ENCODE assay signal across 8 mouse cellular contexts in the genomic region with DNA sequence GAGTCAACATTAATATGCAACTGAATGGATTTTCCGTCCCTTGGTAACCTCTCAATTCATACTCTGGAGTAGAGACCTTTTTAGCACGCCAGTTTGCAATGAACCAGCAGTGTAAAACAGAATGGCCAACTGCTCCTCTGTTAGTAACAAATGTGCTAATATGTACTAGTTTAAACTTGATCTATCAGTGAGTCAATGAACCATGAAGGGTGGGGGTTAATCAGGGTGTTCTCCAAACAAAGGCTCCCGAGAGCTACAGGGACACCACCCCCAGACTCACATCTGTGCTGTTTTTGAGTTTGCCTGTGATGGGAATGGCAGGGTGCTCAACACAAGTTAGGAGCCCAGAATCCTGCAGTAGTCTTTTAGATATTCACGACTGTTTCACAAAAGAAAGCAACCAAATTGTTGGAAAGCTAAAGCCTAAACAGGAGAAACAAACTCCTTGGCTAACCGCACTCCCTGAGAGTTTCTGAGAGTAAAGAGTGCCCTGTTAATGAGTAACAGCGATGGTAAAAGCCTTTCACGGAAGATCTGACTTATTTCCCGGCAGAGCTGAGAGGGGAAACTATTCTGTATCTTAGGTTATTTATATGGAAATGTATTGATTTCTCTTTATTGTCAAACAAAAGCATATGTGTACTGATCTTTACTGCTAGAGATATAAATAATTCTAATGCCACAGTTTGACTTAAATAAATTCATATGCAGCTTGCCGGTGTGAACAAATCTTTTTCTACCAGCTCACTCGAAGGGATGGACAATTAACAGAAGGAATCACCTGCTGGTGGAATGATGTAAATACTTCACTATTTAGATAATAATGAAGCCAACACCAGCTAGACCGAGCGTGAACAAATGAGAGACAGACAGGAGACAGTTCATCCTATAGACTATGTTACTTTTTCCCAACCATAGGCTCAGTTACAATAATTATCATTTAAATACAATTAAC.
DNase-seq lines count a peak whose midpoint lies in the region; ATAC-seq and TF ChIP-seq lines count a peak whose summit lies in the region.

No protein-coding gene starts in this region.

- TF ChIP-seq CTCF in layer of hippocampus, adult 2 months (conservative IDR thresholded peaks at IDR 0.05): peak; percentile 38

- no peak overlapping the region for H3K9ac ChIP-seq in forebrain, embryonic 15.5 days (replicated peaks)
- no peak overlapping the region for H3K9ac ChIP-seq in stomach, embryonic 14.5 days (replicated peaks; ENCODE audit: low read depth, low read length)

- ATAC-seq in forebrain, embryonic 15.5 days (replicated peaks): peak; percentile 77
- ATAC-seq in stomach, embryonic 14.5 days (ENCODE audit: insufficient number of reproducible peaks, insufficient read depth, low FRiP score, low read depth): peak; percentile 72; the same call in 1 of the 2 replicates

- peaks cover 16% of the 10 kb centered on the region for H3K4me1 ChIP-seq in forebrain, embryonic 15.5 days
- H3K4me1 ChIP-seq in stomach, embryonic 14.5 days (ENCODE audit: control insufficient read depth, insufficient read depth, low read length): no peaks in the 10 kb centered on the region

- H3K4me3 ChIP-seq in layer of hippocampus, adult 2 months: no peak overlapping the region
- no peak overlapping the region for H3K4me3 ChIP-seq in forebrain, embryonic 15.5 days
- H3K4me3 ChIP-seq in stomach, embryonic 14.5 days (ENCODE audit: low read depth, low read length): no peak overlapping the region

- peak; percentile 18 to 20 for DNase-seq in layer of hippocampus, adult 2 months (ENCODE audit: low spot score in 2 of 2)
- DNase-seq in layer of hippocampus, postnatal 25 days (ENCODE audit: extremely low spot score in 1 of 2, low spot score in 1 of 2): no peak
- DNase-seq in kidney, postnatal 14 days: peak; percentile 42
- no peak for DNase-seq in ovary, adult 18-20 months (ENCODE audit: low spot score)
- no peak for DNase-seq in thymus, postnatal 4 days
- no peak for DNase-seq in lung, postnatal 4 days

- 7% methylated on average over 12 of the region's 12 CpGs for WGBS in forebrain, embryonic 15.5 days
- 39% methylated on average over 12 of the region's 12 CpGs for WGBS in stomach, embryonic 14.5 days

- H3K4me2 ChIP-seq in forebrain, embryonic 15.5 days (replicated peaks): no peak overlapping the region; the same call in 1 of the 2 replicates
- peak overlapping the region; percentile 20 for H3K4me2 ChIP-seq in stomach, embryonic 14.5 days (replicated peaks; ENCODE audit: low read depth, low read length)

- H3K27ac ChIP-seq in layer of hippocampus, adult 2 months: no peak overlapping the region
- peak overlapping the region; percentile 27; the same call in 1 of the 2 replicates for H3K27ac ChIP-seq in forebrain, embryonic 15.5 days (replicated peaks)
- peak overlapping the region; percentile 48; the same call in 1 of the 2 replicates for H3K27ac ChIP-seq in stomach, embryonic 14.5 days (ENCODE audit: low read length)

- no peaks in the 10 kb centered on the region for H3K27me3 ChIP-seq in forebrain, embryonic 15.5 days
- no peaks in the 10 kb centered on the region for H3K27me3 ChIP-seq in stomach, embryonic 14.5 days (ENCODE audit: control insufficient read depth, insufficient read depth, low read length)

- no peaks in the 10 kb centered on the region for H3K9me3 ChIP-seq in forebrain, embryonic 15.5 days
- no peaks in the 10 kb centered on the region for H3K9me3 ChIP-seq in stomach, embryonic 14.5 days (ENCODE audit: control insufficient read depth, low read depth, low read length)

- no peaks in the 10 kb centered on the region for H3K36me3 ChIP-seq in forebrain, embryonic 15.5 days
- no peaks in the 10 kb centered on the region for H3K36me3 ChIP-seq in stomach, embryonic 14.5 days (ENCODE audit: control insufficient read depth, insufficient read depth, low read length)

Comparison
In these comparisons a context has a peak if more than half of its experiments do, and no peak if none do; other contexts are left out.
1. DNase-seq: peak in layer of hippocampus, adult 2 months (2 of 2) and kidney, postnatal 14 days (single experiment); none in layer of hippocampus, postnatal 25 days (0 of 2), ovary, adult 18-20 months (single experiment), thymus, postnatal 4 days (single experiment) and lung, postnatal 4 days (0 of 2).